Mouse (Mus musculus): ENCODE data around the gene Rgp1. TPM values are rescaled to one million over a fixed set of nuclear protein-coding genes. Genes with fewer than 3 reads are reported as not detected.
A peak's percentile ranks its signal among the peaks of the same experiment; 100 is the strongest.

Rgp1 gene
- total RNA-seq, 2 experiments from 2014 or later = 47.1 to 54.1 TPM

- peak; percentile 93 for DNase-seq
- intact Hi-C loops (cut with DNase I) = no loop called here
These were observed 16.3 kb upstream of the Rgp1 start, which contains the start of the genes Creb3 and Tln1 for GRCm38 (mm10) chr4:43561997-43562768. TSS of gene Creb3 (plus strand) at chr4:43562332. TSS of gene Tln1 (minus strand) at chr4:43562691.

DNA sequence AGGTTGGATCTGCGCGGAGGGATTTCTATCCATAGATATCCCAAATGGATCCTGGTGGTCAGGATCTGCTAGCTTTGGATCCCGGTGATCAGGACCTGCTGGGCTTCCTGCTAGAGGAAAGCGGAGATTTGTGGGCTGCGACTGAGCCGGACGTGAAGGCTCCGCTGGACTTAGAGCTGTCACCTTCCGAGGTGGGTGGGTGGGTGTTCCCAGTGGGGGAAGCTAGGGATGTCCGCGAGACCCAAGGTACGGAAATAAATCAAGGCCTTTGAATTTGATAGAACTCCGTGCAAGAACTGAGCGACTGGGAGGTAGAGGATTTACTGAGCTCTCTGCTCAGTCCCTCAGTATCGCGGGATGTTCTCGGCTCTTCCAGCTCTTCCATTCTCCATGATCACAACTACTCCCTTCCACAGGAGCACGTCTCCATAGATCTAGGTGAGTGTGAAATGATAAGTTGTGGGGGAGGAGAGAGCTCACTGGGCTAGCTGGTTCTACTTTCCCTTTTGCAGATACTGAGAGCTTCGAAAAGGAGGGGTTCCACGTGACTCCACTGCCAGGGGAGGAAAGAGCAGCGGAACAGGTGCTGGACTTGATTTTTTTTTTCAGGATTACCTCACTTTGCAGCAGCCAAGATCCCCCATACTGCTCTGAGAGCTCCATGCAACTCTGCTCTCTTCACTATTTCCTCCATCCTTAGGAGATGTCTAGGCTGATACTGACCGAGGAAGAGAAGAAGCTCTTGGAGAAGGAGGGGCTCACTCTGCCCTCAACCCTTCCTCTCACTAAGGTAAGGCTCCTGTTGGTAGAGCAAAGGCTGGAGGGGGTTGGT is 15.5 kb upstream of the Rgp1 start:
- no peak for DNase-seq
- intact Hi-C loops (cut with DNase I) = no loop called here

DNA sequence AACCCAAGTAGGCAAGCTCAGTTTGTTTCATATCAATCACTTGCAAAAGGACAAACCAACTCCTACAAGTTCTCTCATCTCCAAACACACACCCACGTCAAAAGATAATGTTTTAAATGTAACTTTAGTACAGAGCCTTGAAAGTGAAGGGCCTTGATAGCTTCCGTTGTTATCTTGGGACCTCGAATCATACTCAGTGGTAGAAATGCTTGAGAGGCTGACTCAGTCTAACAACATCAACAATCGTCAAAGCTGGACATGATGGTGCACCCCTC is 15.0 kb upstream of the Rgp1 start:
- intact Hi-C loops (cut with DNase I) = no loop called here
- DNase-seq = no peak

- DNase-seq = no peak
- intact Hi-C loops (cut with DNase I) = no loop called here
These were observed 14.3 kb upstream of the Rgp1 start for GRCm38 (mm10) chr4:43564231-43564630.

DNA sequence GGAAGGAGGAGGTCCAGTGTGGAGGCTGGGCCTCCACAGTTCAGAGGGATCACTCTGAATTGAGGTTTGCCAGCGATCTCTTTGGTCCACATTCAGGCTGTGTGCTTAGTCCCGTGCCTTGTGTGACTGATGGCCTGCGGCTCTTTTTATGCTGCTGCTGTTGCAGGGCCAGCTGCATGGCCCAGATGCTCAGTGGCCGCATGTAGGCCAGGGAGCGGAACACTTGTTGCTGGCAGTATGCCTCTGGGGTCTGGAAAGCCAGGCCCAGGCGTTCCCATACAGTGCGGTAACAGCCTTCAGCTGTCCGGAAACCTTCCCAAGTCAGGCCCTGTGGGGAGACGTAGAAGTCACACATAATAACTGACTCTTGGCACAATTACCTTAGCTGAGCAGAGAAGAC is 11.4 kb upstream of the Rgp1 start:
- no peak for DNase-seq
- intact Hi-C loops (cut with DNase I) = no loop called here

DNA sequence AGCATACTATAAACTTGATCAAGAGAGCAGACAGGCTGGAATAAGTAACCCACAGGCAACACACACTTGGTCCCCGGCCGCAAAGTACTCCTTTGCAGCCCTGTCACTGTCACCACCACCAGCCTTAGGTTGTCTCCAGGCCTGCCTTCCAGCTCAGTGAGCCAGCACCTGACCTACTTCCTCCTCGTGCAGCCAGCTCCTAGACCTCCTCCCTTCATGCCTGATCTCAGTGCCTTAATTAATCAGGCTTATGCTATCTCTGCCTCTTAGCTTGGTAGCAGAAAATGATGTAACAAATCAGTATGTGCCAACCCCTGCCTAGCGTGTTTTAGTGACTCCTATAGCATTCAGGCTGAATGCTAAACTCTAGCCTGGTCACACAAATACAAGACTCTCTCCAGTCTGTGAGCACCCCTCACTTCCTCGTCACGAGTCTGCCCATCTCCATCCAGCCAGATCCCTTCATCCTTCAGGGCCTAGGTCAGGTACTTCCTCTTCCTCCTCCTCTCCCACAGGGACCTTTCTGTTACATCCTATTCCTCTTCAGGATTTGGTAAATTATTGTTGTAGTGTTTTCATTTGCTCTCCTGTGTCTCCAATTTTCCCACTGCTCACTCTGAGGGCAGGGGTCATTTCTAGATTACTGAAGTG is 7.0 kb upstream of the Rgp1 start:
- DNase-seq = no peak
- intact Hi-C loops (cut with DNase I) = no loop called here

DNA sequence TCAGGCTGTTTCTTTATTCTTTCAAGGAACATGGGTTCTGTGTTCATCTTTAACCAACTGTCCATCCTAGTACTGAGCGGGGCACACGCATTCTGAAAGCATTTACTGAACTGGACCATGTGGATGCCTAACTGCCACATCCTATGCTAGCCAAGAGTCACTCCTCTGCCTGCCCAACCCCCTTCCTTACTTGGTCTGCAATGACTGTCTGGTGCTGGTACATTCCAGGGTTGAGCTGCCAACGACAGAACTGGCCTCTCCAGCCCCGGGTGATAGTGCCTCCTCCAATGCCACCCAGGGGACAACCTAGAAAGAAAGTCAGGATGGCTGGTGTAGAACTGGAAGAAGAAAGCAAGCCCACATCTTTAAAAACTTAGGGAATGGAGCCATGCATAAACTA is 5.0 kb upstream of the Rgp1 start:
- intact Hi-C loops (cut with DNase I) = no loop called here
- DNase-seq = no peak

DNA sequence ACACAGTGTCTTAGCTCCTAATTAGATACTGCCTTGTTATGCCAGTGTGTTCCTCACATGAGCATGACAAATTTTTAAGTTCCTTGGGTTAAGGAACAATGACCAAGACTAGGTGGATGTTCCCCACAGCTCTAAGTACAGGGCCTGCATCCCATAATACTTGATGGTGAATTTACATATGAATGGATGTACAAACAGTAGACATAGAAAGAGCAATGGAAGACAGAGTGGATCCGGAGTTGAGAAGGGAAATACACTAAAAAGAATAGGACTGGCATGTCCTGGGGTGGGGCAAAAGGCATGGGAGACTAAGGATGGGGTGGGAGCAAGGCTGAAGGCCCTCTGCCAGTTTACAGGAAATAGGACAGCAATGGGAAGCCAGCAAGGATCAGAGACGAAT is 3.2 kb upstream of the Rgp1 start:
- intact Hi-C loops (cut with DNase I) = no loop called here
- no peak for DNase-seq

GRCm38 (mm10) chr4:43577237-43577881 is 1.2 kb upstream of the Rgp1 start:
- intact Hi-C loops (cut with DNase I) = no loop called here
- DNase-seq = no peak

DNA sequence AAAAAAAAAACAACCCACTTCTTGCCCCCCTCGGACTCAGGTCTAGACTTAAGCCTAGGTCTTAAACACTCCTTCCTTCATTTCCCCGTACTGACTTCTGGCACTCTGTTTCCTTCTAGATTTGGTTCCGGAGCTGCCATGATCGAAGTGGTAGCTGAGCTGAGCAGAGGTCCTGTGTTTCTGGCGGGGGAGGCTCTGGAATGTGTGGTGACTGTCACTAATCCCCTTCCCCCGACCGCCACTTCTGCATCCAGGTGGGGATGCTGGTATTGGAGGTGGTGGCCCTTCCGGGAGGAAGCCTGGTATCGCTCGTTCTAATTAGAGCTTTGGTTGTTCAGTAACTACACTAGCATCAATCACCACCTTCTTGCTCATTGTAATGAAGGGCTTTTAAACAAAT is 741 bp downstream of the Rgp1 start:
- intact Hi-C loops (cut with DNase I) = no loop called here
- no peak for DNase-seq

GRCm38 (mm10) chr4:43579731-43580130 is 1.2 kb downstream of the Rgp1 start:
- no peak for DNase-seq
- intact Hi-C loops (cut with DNase I) = no loop called here

- intact Hi-C loops (cut with DNase I) = no loop called here
These were observed 2.2 kb downstream of the Rgp1 start for GRCm38 (mm10) chr4:43580721-43581120.

GRCm38 (mm10) chr4:43581381-43581780 is 2.9 kb downstream of the Rgp1 start:
- no peak for DNase-seq
- intact Hi-C loops (cut with DNase I) = no loop called here

More at GRCm38 (mm10) chr4:43580721-43581120, 2.2 kb downstream of the Rgp1 start:
- DNase-seq = no peak

- no peak for DNase-seq
- intact Hi-C loops (cut with DNase I) = no loop called here
These were observed 3.7 kb downstream of the Rgp1 start for GRCm38 (mm10) chr4:43582241-43582640.

- DNase-seq = no peak
- intact Hi-C loops (cut with DNase I) = no loop called here
These were observed 4.9 kb downstream of the Rgp1 start for GRCm38 (mm10) chr4:43583421-43583820.

- DNase-seq = no peak
- intact Hi-C loops (cut with DNase I) = no loop called here
These were observed 6.2 kb downstream of the Rgp1 start, which contains the start of gene Msmp for GRCm38 (mm10) chr4:43584444-43585416. TSS of gene Msmp (minus strand) at chr4:43584494.

DNA sequence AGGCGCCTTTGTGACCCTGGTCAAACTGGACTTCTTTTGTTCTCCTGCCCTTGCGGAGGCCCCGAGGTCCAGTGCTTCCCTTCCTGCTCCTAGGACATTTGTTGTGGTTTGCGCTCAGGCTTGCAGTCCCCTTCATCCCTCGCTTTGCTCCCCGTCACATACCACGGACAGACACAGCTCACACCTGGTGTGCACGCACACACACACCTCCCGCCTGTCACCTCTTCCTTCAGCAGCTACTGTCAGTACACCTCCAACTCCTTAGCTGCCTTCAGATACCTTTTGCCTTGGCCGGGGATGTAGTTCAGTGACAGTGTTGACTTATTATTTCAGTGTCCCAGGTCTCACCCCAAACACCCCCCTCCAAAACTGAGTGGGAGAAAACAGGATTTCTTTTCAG is 7.2 kb downstream of the Rgp1 start:
- intact Hi-C loops (cut with DNase I) = no loop called here
- DNase-seq = no peak

DNA sequence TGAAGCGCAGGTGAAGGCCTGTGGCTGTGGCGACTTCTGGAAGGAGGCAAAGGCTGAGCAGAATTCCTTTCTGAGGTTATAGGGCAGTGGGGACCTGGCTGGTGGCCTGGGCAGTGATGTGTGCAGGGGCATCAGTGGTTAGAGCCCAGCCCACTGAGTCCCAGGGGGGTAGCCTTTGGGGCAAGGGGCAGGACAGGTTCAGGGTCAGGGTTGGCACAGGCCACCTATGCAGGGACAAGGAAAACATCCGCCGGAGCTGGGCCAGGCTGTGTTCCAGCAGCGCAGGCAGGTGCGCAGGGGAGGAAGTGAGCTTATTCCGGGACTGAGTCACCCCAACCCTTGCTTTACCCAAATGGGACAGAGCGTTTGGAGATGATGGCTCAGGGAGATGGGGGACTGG is 7.9 kb downstream of the Rgp1 start:
- intact Hi-C loops (cut with DNase I) = no loop called here
- DNase-seq = no peak

GRCm38 (mm10) chr4:43587681-43588080 is 9.2 kb downstream of the Rgp1 start:
- DNase-seq = no peak
- intact Hi-C loops (cut with DNase I) = no loop called here

- intact Hi-C loops (cut with DNase I) = no loop called here
- DNase-seq = no peak
These were observed 13.0 kb downstream of the Rgp1 start for GRCm38 (mm10) chr4:43591543-43591942.

Data from left cerebral cortex, postnatal 4 days (tissue).